Mouse (Mus musculus) neural tube, embryonic 11.5 days (tissue): ENCODE measurements around the gene Dnmt3c. TPM values are rescaled to one million over a fixed set of nuclear protein-coding genes. Genes with fewer than 3 reads are reported as not detected.
"Not testable (repeated sequence)": the region's sequence is repeated elsewhere in the genome, so short reads cannot be mapped to it uniquely, and the experiment has no call there.

ENCODE experiments used
- ATAC-seq: fragments of 200-750 bp; cut with Nextera tagmentation; 2 replicates; pipeline ENCODE4 v1.8.0; 2017; ENCODE audit warnings: moderate number of reproducible peaks, mild to moderate bottlenecking, moderate TSS enrichment, moderate library complexity; ENCODE audit not compliant: insufficient read depth, low FRiP score, low TSS enrichment
- DNase-seq: peaks from one replicate; pipeline ENCODE4 v3.0.0-alpha.2; 2015; ENCODE audit warnings: low spot score
- H3K27ac ChIP-seq: fragments of 300-500 bp; sonication (generic); 2 replicates; pipeline ENCODE4 v1.5.1; 2014; ENCODE audit warnings: low read depth, mild to moderate bottlenecking, low read length
- H3K27me3 ChIP-seq: fragments of 300-500 bp; sonication (generic); 2 replicates; pipeline ENCODE4 v1.6.1; 2014; ENCODE audit warnings: mild to moderate bottlenecking, low read length, mixed read lengths; ENCODE audit not compliant: control insufficient read depth, insufficient read depth
- H3K36me3 ChIP-seq: fragments of 300-500 bp; sonication (generic); 2 replicates; pipeline ENCODE4 v1.6.1; 2014; ENCODE audit warnings: mild to moderate bottlenecking, low read length, moderate library complexity, mixed read lengths; ENCODE audit not compliant: control insufficient read depth, insufficient read depth
- H3K4me1 ChIP-seq: fragments of 300-500 bp; sonication (generic); 2 replicates; pipeline ENCODE4 v1.6.1; 2014; ENCODE audit warnings: low read length, mixed read lengths; ENCODE audit not compliant: control insufficient read depth, insufficient read depth
- H3K4me2 ChIP-seq: fragments of 300-500 bp; sonication (generic); 2 replicates; pipeline ENCODE4 v1.6.1; 2014; ENCODE audit warnings: low read depth, mild to moderate bottlenecking, moderate library complexity
- H3K4me3 ChIP-seq: fragments of 300-500 bp; sonication (generic); 2 replicates; pipeline ENCODE4 v1.5.1; 2014; ENCODE audit warnings: low read depth, low read length
- H3K9ac ChIP-seq: fragments of 300-500 bp; sonication (generic); 2 replicates; pipeline ENCODE4 v1.6.1; 2014; ENCODE audit warnings: mild to moderate bottlenecking, low read length
- H3K9me3 ChIP-seq: fragments of 300-500 bp; sonication (generic); 2 replicates; pipeline ENCODE4 v1.6.1; 2016; ENCODE audit warnings: low read length; ENCODE audit not compliant: control insufficient read depth
- WGBS: fragments of 180-500 bp; shearing (Covaris S2); extraction: QIAGEN DNeasy Blood & Tissue Kit; methylation state at CpG from one replicate; pipeline ENCODE4 v1.1.7; 2014; 5-methylcytosine and 5-hydroxymethylcytosine counted together
- polyA plus RNA-seq: library from polyadenylated mRNA; unstranded; fragments of >200 nt; fragmentation: Nextera tagmentation; extraction: Ambion mirVana; gene quantifications from 2 replicates; pipeline ENCODE4 v1.2.1, GENCODE M21; 2014

Gene Dnmt3c
- polyA plus RNA-seq, result not detected in 2 replicates

GRCm38 (mm10) chr2:153696352-153696751, at the start of gene Dnmt3c:
TSS of gene Dnmt3c (plus strand) at chr2:153696652.
- Histone ChIP-seq H3K4me3 (no peak within 1 kb of the TSS), H3K9ac (no peak within 1 kb of the TSS), H3K36me3 (no peaks in the 10 kb centered on the region), H3K4me2 (no peak within 1 kb of the TSS), H3K27ac (no peak within 1 kb of the TSS), H3K4me1 (no peaks in the 10 kb centered on the region), H3K9me3 (no peaks in the 10 kb centered on the region), H3K27me3 (no peaks in the 10 kb centered on the region)
- DNase-seq, result no peak
- no peak for ATAC-seq

GRCm38 (mm10) chr2:153648773-153649297, 47.6 kb upstream of the Dnmt3c start:
- Histone ChIP-seq H3K4me3 (peak overlapping the region; percentile 76), H3K36me3 (no peaks in the 10 kb centered on the region), H3K4me1 (peaks cover 9% of the 10 kb centered on the region), H3K9me3 (no peaks in the 10 kb centered on the region), H3K27ac (no peak overlapping the region), H3K4me2 (peak overlapping the region; percentile 95), H3K9ac (peak overlapping the region; percentile 84), H3K27me3 (no peaks in the 10 kb centered on the region)
- ATAC-seq (no peak; the same call in 1 of the 2 replicates), DNase-seq (no peak)
- 17% methylated on average over 14 of the region's 14 CpGs for WGBS

GRCm38 (mm10) chr2:153649298-153650013, 47.0 kb upstream of the Dnmt3c start, which contains the start of gene Dnmt3b:
TSS of gene Dnmt3b (plus strand) at chr2:153649450.
- DNase-seq (peak; percentile 83), ATAC-seq (peak; percentile 86)
- peak within 1 kb of the TSS; percentile 95 for H3K4me2 ChIP-seq
- peaks cover 9% of the 10 kb centered on the region for H3K4me1 ChIP-seq
- no peaks in the 10 kb centered on the region for H3K9me3 ChIP-seq
- H3K27me3 ChIP-seq, result no peaks in the 10 kb centered on the region
- no peaks in the 10 kb centered on the region for H3K36me3 ChIP-seq
- H3K27ac ChIP-seq, result no peak within 1 kb of the TSS
- H3K4me3 ChIP-seq, result peak within 1 kb of the TSS; percentile 76
- H3K9ac ChIP-seq, result peak within 1 kb of the TSS; percentile 84
- under 1% methylated on average over 73 of the region's 93 CpGs for WGBS

DNA sequence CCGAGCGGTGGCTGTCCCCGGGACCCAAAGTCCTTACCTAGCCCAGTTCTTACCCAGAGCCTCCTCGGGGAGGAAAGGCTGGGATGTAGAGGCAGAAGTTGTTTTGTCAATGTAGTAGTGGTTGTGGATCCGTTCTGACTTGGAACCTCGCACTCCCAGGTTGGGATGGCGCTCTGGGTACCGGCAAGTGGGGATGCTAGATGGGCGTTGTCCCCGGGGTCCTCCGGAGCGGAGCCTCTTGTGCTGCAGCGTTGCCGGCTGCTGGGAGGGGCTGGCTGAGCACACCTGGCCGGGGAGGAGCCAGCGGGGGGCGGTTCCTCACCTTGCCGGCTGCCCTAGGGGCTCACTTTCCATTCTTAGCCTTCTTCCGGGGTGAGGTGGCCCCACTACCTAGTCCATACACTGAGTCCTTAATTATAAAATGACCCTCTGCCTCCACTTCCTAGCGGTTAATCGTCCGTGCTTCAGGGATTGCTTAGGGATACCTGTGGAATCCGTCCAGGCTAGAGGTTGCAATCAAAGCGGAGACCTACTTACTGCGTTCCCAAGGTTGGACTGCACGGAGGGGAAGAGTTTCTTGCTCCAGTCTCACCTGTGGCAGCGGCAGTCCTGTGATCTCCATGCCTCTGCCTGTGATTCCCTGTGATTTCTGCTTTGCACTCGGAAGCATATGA, 46.3 kb upstream of the Dnmt3c start:
- Histone ChIP-seq H3K9me3 (no peaks in the 10 kb centered on the region), H3K27me3 (no peaks in the 10 kb centered on the region), H3K4me2 (peak overlapping the region; percentile 95), H3K27ac (no peak overlapping the region), H3K4me1 (peaks cover 9% of the 10 kb centered on the region), H3K36me3 (no peaks in the 10 kb centered on the region), H3K4me3 (peak overlapping the region; percentile 76), H3K9ac (peak overlapping the region; percentile 84)
- ATAC-seq, result peak; percentile 16; the same call in 1 of the 2 replicates
- 2% methylated on average over 28 of the region's 28 CpGs for WGBS
- DNase-seq, result peak; percentile 15

- Histone ChIP-seq H3K9me3 (no peaks in the 10 kb centered on the region), H3K27ac (no peak overlapping the region), H3K27me3 (no peaks in the 10 kb centered on the region), H3K4me3 (no peak overlapping the region), H3K4me1 (peaks cover 9% of the 10 kb centered on the region), H3K36me3 (no peaks in the 10 kb centered on the region), H3K9ac (no peak overlapping the region), H3K4me2 (no peak overlapping the region)
- no peak for ATAC-seq
- WGBS, result 23% methylated on average over 3 of the region's 3 CpGs
- DNase-seq, result no peak
These were observed 44.8 kb upstream of the Dnmt3c start for GRCm38 (mm10) chr2:153651681-153652080.

- not testable (repeated sequence) for H3K9me3 ChIP-seq, H3K9ac ChIP-seq, H3K27ac ChIP-seq, H3K4me2 ChIP-seq, ATAC-seq, H3K27me3 ChIP-seq, H3K36me3 ChIP-seq, H3K4me1 ChIP-seq, H3K4me3 ChIP-seq, DNase-seq
- 85% methylated on average over 6 of the region's 8 CpGs for WGBS
These were observed 38.8 kb upstream of the Dnmt3c start for GRCm38 (mm10) chr2:153657659-153658058.

DNA sequence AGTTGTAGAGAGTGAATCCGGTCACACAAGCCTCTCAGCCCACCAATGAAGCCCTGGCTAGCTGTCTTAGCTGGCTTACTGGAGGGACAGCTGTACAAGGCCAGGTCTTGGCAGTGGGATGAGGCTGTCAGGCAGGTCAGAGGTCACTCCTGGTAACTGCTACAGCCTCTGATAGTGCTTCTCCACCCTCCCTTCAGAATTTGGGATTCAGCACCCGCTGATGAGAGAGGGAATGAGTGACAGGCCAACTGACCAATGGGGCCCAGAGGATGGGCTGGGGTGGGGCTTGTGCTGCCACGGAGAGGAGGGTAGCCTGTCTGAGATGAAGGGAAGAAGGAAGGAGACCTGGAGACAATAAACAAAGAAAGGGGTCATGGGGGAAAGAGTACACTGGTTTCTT, 35.8 kb upstream of the Dnmt3c start:
- Histone ChIP-seq H3K4me2 (no peak overlapping the region), H3K9ac (no peak overlapping the region), H3K9me3 (no peaks in the 10 kb centered on the region), H3K27ac (no peak overlapping the region), H3K36me3 (peaks cover 2% of the 10 kb centered on the region; the same call in 1 of the 2 replicates), H3K27me3 (no peaks in the 10 kb centered on the region), H3K4me3 (no peak overlapping the region), H3K4me1 (no peaks in the 10 kb centered on the region)
- 67% methylated on average over 3 of the region's 3 CpGs for WGBS
- no peak for DNase-seq
- no peak for ATAC-seq

GRCm38 (mm10) chr2:153665401-153665800, 31.1 kb upstream of the Dnmt3c start:
- no peaks in the 10 kb centered on the region for H3K9me3 ChIP-seq
- WGBS, result 85% methylated on average over 7 of the region's 7 CpGs
- no peak overlapping the region for H3K4me3 ChIP-seq
- ATAC-seq, result no peak
- no peak overlapping the region for H3K9ac ChIP-seq
- no peaks in the 10 kb centered on the region for H3K27me3 ChIP-seq
- H3K27ac ChIP-seq, result no peak overlapping the region
- no peak for DNase-seq
- H3K4me2 ChIP-seq, result no peak overlapping the region
- H3K4me1 ChIP-seq, result no peaks in the 10 kb centered on the region
- peaks cover 2% of the 10 kb centered on the region; the same call in 1 of the 2 replicates for H3K36me3 ChIP-seq
